In genomic region chr1:189026885-189027284, GRCm38 (mm10) we compare ENCODE assay signal across 9 mouse cellular contexts. TPM values are rescaled to one million over a fixed set of nuclear protein-coding genes. Genes with fewer than 3 reads are reported as not detected.
DNase-seq lines count a peak whose midpoint lies in the region; ATAC-seq and TF ChIP-seq lines count a peak whose summit lies in the region.
"Had no signal": no experiment of that assay in that cellular context is flagged by ENCODE, and none has a peak within 500 bp of the region (broad histone marks: within the 10 kb centered on the region; RNA-seq: fewer than 3 reads in every experiment).

No protein-coding gene starts in this region.

- H3K9ac ChIP-seq in kidney, postnatal 0 days (ENCODE audit: low read depth, low read length), result peak overlapping the region; percentile 18; the same call in 1 of the 2 replicates
- peak overlapping the region; percentile 1; the same call in 1 of the 2 replicates for H3K9ac ChIP-seq in stomach, embryonic 16.5 days (ENCODE audit: low read length)

- peak; percentile 82 to 85 for DNase-seq in cerebellum, postnatal 10 days
- DNase-seq in cerebellum, adult 11-12 months, result no peak
- DNase-seq in left cerebral cortex, adult 18-20 months (ENCODE audit: low spot score in 2 of 2), result peak; percentile 37 to 51
- no peak for DNase-seq in left cerebral cortex, adult 9 months (ENCODE audit: low spot score in 2 of 2)
- DNase-seq in MN1 (ENCODE audit: low spot score), result peak; percentile 39
- peak; percentile 76 for DNase-seq in kidney, postnatal 0 days (ENCODE audit: low spot score)
- DNase-seq in urinary bladder, postnatal 10 days (ENCODE audit: low spot score), result no peak

- no peaks in the 10 kb centered on the region for H3K9me3 ChIP-seq in kidney, postnatal 0 days (replicated peaks; ENCODE audit: low read length)
- H3K9me3 ChIP-seq in stomach, embryonic 16.5 days (replicated peaks; ENCODE audit: control insufficient read depth, low read length), result no peaks in the 10 kb centered on the region

- no peaks in the 10 kb centered on the region for H3K36me3 ChIP-seq in kidney, postnatal 0 days (ENCODE audit: insufficient read depth, low read length)
- no peaks in the 10 kb centered on the region for H3K36me3 ChIP-seq in stomach, embryonic 16.5 days (ENCODE audit: control insufficient read depth, insufficient read depth, low read length)

- ATAC-seq in kidney, postnatal 0 days (replicated peaks; ENCODE audit: low FRiP score, low read depth), result peak; percentile 33; the same call in 1 of the 2 replicates
- ATAC-seq in stomach, embryonic 16.5 days (ENCODE audit: insufficient read depth, low FRiP score), result no peak

- H3K27ac ChIP-seq in kidney, postnatal 0 days, result no peak overlapping the region
- H3K27ac ChIP-seq in stomach, embryonic 16.5 days (ENCODE audit: low read length), result no peak overlapping the region

- 48% methylated on average over 8 of the region's 8 CpGs for WGBS in kidney, postnatal 0 days
- WGBS in stomach, embryonic 16.5 days, result 45% methylated on average over 8 of the region's 8 CpGs

- TF ChIP-seq CTCF in kidney, postnatal 0 days (IDR thresholded peaks at IDR 0.05; ENCODE audit: low read depth), result peak; percentile 72

- H3K4me1 ChIP-seq in kidney, postnatal 0 days (replicated peaks; ENCODE audit: insufficient read depth, low read length), result no peaks in the 10 kb centered on the region
- no peaks in the 10 kb centered on the region for H3K4me1 ChIP-seq in stomach, embryonic 16.5 days (ENCODE audit: control insufficient read depth, insufficient read depth, low read length)

- no peak overlapping the region for H3K4me3 ChIP-seq in kidney, postnatal 0 days (replicated peaks; ENCODE audit: low read depth, low read length)
- H3K4me3 ChIP-seq in stomach, embryonic 16.5 days (replicated peaks; ENCODE audit: low read length), result no peak overlapping the region
- H3K4me3 ChIP-seq: erythroblast, embryonic 14.5 days had no signal

- no peaks in the 10 kb centered on the region for H3K27me3 ChIP-seq in kidney, postnatal 0 days (ENCODE audit: insufficient read depth, low read length)
- H3K27me3 ChIP-seq in stomach, embryonic 16.5 days (ENCODE audit: control insufficient read depth, insufficient read depth, low read length), result no peaks in the 10 kb centered on the region

- no peak overlapping the region for H3K4me2 ChIP-seq in kidney, postnatal 0 days (ENCODE audit: low read length)
- H3K4me2 ChIP-seq in stomach, embryonic 16.5 days (ENCODE audit: low read depth, low read length), result no peak overlapping the region

RNA-seq across cellular contexts. Expression of gene Kctd3, which starts 19.2 kb away (rescaled TPM):
- 10 to 100 TPM; 75.5 to 79.8 TPM for total RNA-seq in left cerebral cortex, adult 18-20 months (2021)
- 21.0 and 22.2 TPM in 2 replicates for polyA plus RNA-seq in kidney, postnatal 0 days (2015; fragmentation: Nextera tagmentation; extraction: Ambion mirVana)
- 20.1 and 21.9 TPM in 2 replicates for polyA plus RNA-seq in stomach, embryonic 16.5 days (2015; fragmentation: Nextera tagmentation; extraction: Ambion mirVana)

Comparison
In these comparisons a context has a peak if more than half of its experiments do, and no peak if none do; other contexts are left out.
1. DNase-seq: peak in cerebellum, postnatal 10 days (2 of 2), left cerebral cortex, adult 18-20 months (2 of 2), MN1 (single experiment) and kidney, postnatal 0 days (single experiment); none in cerebellum, adult 11-12 months (single experiment), left cerebral cortex, adult 9 months (0 of 2) and urinary bladder, postnatal 10 days (single experiment).